Mouse (Mus musculus) thymus, postnatal 10 days (tissue): ENCODE data around the gene Gabarapl1.
"Not testable (repeated sequence)": the region's sequence is repeated elsewhere in the genome, so short reads cannot be mapped to it uniquely, and the experiment has no call there.

ENCODE experiments used
- DNase-seq, 2 experiments: peaks; one replicate each; pipeline ENCODE4 v3.0.0; 2021; ENCODE audit warnings: low spot score in 2 of 2

Gabarapl1 gene

GRCm38 (mm10) chr6:129532942-129533860 lies at the start of gene Gabarapl1:
TSS of gene Gabarapl1 (plus strand) at chr6:129533160.
- peak; percentile 33 to 36 for DNase-seq

- DNase-seq, result no peak
These were observed 38.0 kb upstream of the Gabarapl1 start for GRCm38 (mm10) chr6:129494924-129495323.

- DNase-seq, result no peak
These were observed 35.4 kb upstream of the Gabarapl1 start for GRCm38 (mm10) chr6:129497345-129498218.

- DNase-seq, result not testable (repeated sequence)
These were observed 33.4 kb upstream of the Gabarapl1 start for GRCm38 (mm10) chr6:129499516-129499915.

GRCm38 (mm10) chr6:129503471-129503870 lies 29.5 kb upstream of the Gabarapl1 start:
- DNase-seq, result no peak

- DNase-seq, result no peak
These were observed 25.9 kb upstream of the Gabarapl1 start, which contains the start of gene Olr1 for GRCm38 (mm10) chr6:129507024-129507423. TSS of gene Olr1 (minus strand) at chr6:129507165.

- DNase-seq, result no peak
These were observed 22.6 kb upstream of the Gabarapl1 start for GRCm38 (mm10) chr6:129510120-129510911.

- no peak for DNase-seq
These were observed 20.6 kb upstream of the Gabarapl1 start, which contains the start of gene Tmem52b for GRCm38 (mm10) chr6:129512367-129512766. TSS of gene Tmem52b (plus strand) at chr6:129512555.

- DNase-seq, result no peak
These were observed 20.1 kb upstream of the Gabarapl1 start for GRCm38 (mm10) chr6:129512868-129513267.

- DNase-seq, result no peak
These were observed 19.6 kb upstream of the Gabarapl1 start for GRCm38 (mm10) chr6:129513409-129513808.

- DNase-seq, result no peak
These were observed 18.6 kb upstream of the Gabarapl1 start for GRCm38 (mm10) chr6:129514376-129514775.

- DNase-seq, result no peak
These were observed 17.9 kb upstream of the Gabarapl1 start for GRCm38 (mm10) chr6:129515068-129515467.

GRCm38 (mm10) chr6:129516388-129516787 lies 16.6 kb upstream of the Gabarapl1 start:
- no peak for DNase-seq

- DNase-seq, result peak in 1 of 2 experiments; percentile 19
These were observed 15.1 kb upstream of the Gabarapl1 start for GRCm38 (mm10) chr6:129517752-129518408.

GRCm38 (mm10) chr6:129526069-129526468 lies 6.9 kb upstream of the Gabarapl1 start:
- no peak for DNase-seq

- DNase-seq, result no peak
These were observed 5.5 kb upstream of the Gabarapl1 start for GRCm38 (mm10) chr6:129527416-129527815.

GRCm38 (mm10) chr6:129529605-129530004 lies 3.4 kb upstream of the Gabarapl1 start:
- DNase-seq, result no peak

GRCm38 (mm10) chr6:129530261-129530660 lies 2.7 kb upstream of the Gabarapl1 start:
- no peak for DNase-seq

GRCm38 (mm10) chr6:129532556-129532941 lies 411 bp upstream of the Gabarapl1 start:
- DNase-seq, result no peak

GRCm38 (mm10) chr6:129534057-129534456 lies 1.1 kb downstream of the Gabarapl1 start:
- DNase-seq, result no peak
